Mouse (Mus musculus): Measurements from ENCODE around the gene Glis3. TPM values are rescaled to one million over a fixed set of nuclear protein-coding genes. Genes with fewer than 3 reads are reported as not detected.

Glis3 gene
- polyA plus RNA-seq, 1 experiment from 2014 or later, result 3.4 TPM

DNA sequence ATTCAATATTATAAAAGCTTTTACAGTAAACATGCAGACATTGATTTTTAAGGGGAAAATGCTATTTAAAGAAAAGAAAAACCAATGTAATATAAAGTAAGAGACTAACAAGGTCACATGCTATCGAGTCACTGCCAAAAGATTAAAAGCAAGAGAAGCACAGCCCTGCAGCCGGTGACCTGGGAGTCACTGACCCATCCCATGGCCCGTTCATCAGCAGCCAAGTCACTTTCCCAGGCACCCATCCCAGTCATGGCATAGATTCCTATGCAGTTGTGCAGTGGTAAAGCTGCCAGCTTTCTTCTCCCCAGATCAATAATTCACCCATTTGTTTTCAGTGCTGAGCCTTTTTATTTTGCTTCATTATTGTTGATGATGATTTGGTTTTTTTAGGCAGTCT is 110.0 kb downstream of the Glis3 start:
- Histone ChIP-seq H3K27ac (ENCODE audit: low read depth, low read length) (no peak overlapping the region), H3K36me3 (ENCODE audit: control insufficient read depth, insufficient read depth, low read length) (no peaks in the 10 kb centered on the region), H3K9ac (ENCODE audit: low read length) (no peak overlapping the region), H3K27me3 (ENCODE audit: control insufficient read depth, insufficient read depth, low read length) (peaks cover 2% of the 10 kb centered on the region; the same call in 1 of the 2 replicates), H3K4me2 (ENCODE audit: low read depth, low read length, severe bottlenecking) (no peak overlapping the region), H3K4me1 (replicated peaks; ENCODE audit: control insufficient read depth, insufficient read depth, low read length) (peaks cover 3% of the 10 kb centered on the region; the same call in 1 of the 2 replicates), H3K9me3 (ENCODE audit: control insufficient read depth, low read length) (no peaks in the 10 kb centered on the region), H3K4me3 (ENCODE audit: low read depth, low read length) (no peak overlapping the region)
- ATAC-seq (replicated peaks; ENCODE audit: low FRiP score) (no peak), DNase-seq (ENCODE audit: low spot score) (no peak)
- WGBS, result 76% methylated on average over 3 of the region's 3 CpGs

- H3K27me3 ChIP-seq (ENCODE audit: control insufficient read depth, insufficient read depth, low read length), result peaks cover 2% of the 10 kb centered on the region; the same call in 1 of the 2 replicates
- no peak for ATAC-seq (replicated peaks; ENCODE audit: low FRiP score)
- H3K36me3 ChIP-seq (ENCODE audit: control insufficient read depth, insufficient read depth, low read length), result no peaks in the 10 kb centered on the region
- H3K27ac ChIP-seq (ENCODE audit: low read depth, low read length), result no peak overlapping the region
- H3K9me3 ChIP-seq (ENCODE audit: control insufficient read depth, low read length), result no peaks in the 10 kb centered on the region
- H3K4me1 ChIP-seq (replicated peaks; ENCODE audit: control insufficient read depth, insufficient read depth, low read length), result peaks cover 3% of the 10 kb centered on the region; the same call in 1 of the 2 replicates
- WGBS, result 58% methylated on average over 1 of the region's 1 CpGs
- DNase-seq (ENCODE audit: low spot score), result no peak
- H3K4me3 ChIP-seq (ENCODE audit: low read depth, low read length), result no peak overlapping the region
- H3K9ac ChIP-seq (ENCODE audit: low read length), result no peak overlapping the region
- H3K4me2 ChIP-seq (ENCODE audit: low read depth, low read length, severe bottlenecking), result no peak overlapping the region
These were observed 112.8 kb downstream of the Glis3 start for GRCm38 (mm10) chr19:28567100-28567499.

GRCm38 (mm10) chr19:28566554-28566953 is 113.3 kb downstream of the Glis3 start:
- Histone ChIP-seq H3K9ac (ENCODE audit: low read length) (no peak overlapping the region), H3K4me2 (ENCODE audit: low read depth, low read length, severe bottlenecking) (no peak overlapping the region), H3K36me3 (ENCODE audit: control insufficient read depth, insufficient read depth, low read length) (no peaks in the 10 kb centered on the region), H3K27ac (ENCODE audit: low read depth, low read length) (no peak overlapping the region), H3K9me3 (ENCODE audit: control insufficient read depth, low read length) (no peaks in the 10 kb centered on the region), H3K4me3 (ENCODE audit: low read depth, low read length) (no peak overlapping the region), H3K4me1 (replicated peaks; ENCODE audit: control insufficient read depth, insufficient read depth, low read length) (peaks cover 3% of the 10 kb centered on the region; the same call in 1 of the 2 replicates), H3K27me3 (ENCODE audit: control insufficient read depth, insufficient read depth, low read length) (peaks cover 2% of the 10 kb centered on the region; the same call in 1 of the 2 replicates)
- WGBS, result 0% methylated on average over 2 of the region's 2 CpGs
- DNase-seq (ENCODE audit: low spot score) (no peak), ATAC-seq (replicated peaks; ENCODE audit: low FRiP score) (no peak)

DNA sequence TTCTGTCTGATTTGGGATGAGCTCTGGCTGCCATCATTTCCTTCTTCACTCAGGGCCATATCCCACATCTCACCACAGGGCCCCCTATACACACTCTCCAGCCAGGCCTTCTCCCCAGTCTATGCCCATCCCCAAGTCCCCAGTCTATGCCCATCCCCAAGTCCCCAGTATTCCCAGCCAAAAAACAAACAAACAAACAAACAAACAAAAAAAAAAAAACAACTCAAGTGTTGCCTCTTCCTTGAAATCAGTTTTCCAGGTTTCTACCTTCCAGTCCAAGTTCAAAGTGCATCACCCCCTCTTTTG is 118.2 kb downstream of the Glis3 start:
- Histone ChIP-seq H3K36me3 (ENCODE audit: control insufficient read depth, insufficient read depth, low read length) (no peaks in the 10 kb centered on the region), H3K4me2 (ENCODE audit: low read depth, low read length, severe bottlenecking) (no peak overlapping the region), H3K9me3 (ENCODE audit: control insufficient read depth, low read length) (no peaks in the 10 kb centered on the region), H3K27me3 (ENCODE audit: control insufficient read depth, insufficient read depth, low read length) (peaks cover 2% of the 10 kb centered on the region; the same call in 1 of the 2 replicates), H3K9ac (ENCODE audit: low read length) (no peak overlapping the region), H3K4me3 (ENCODE audit: low read depth, low read length) (no peak overlapping the region), H3K4me1 (replicated peaks; ENCODE audit: control insufficient read depth, insufficient read depth, low read length) (peaks cover 6% of the 10 kb centered on the region), H3K27ac (ENCODE audit: low read depth, low read length) (no peak overlapping the region)
- DNase-seq (ENCODE audit: low spot score), result no peak
- ATAC-seq (replicated peaks; ENCODE audit: low FRiP score), result no peak

DNA sequence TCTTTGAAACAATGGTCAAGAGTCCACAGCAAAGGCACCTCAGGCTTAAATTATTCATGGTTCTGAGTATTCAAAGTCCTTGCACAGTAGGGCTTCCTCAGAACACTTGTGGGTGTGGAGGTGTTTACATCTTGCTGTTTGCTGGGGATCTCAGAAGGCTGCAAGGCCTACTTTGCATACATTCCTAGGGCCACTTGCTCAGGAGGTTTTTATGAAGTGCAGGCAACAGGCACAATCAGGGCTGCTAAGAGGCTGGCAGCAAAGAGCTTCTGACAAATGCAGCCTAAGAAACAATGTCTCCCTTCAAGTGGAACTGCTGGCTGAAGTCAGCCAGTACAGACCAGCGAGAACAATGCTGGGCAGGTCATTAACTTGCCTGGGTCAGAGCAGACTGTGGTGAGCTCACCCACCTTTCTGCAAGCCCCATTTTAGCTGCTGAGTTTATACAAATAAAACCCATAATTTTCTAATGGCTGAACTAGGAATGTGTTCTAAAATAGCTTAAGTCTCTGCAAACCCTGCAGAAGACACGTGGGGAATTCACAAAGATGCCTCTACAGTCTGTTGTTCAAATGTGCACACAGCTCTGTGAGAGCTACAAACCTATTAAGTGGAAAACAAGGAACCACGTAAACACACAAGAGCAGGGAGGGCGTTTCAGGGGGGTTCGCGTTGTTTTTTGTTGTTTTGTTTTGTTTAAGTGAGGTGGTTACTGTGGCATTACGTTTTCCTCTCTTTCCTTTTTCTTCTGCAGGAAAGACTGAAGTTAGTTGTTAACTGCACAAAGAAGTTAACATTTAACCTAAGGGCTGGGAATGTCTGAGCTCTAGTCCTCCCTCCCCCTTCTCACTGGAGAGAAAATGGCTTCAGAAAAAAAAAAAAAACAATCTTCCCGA is 118.8 kb downstream of the Glis3 start:
- H3K4me1 ChIP-seq (replicated peaks; ENCODE audit: control insufficient read depth, insufficient read depth, low read length), result peaks cover 5% of the 10 kb centered on the region

GRCm38 (mm10) chr19:28559836-28560235 is 120.0 kb downstream of the Glis3 start:
- Histone ChIP-seq H3K27ac (ENCODE audit: low read depth, low read length) (no peak overlapping the region), H3K27me3 (ENCODE audit: control insufficient read depth, insufficient read depth, low read length) (no peaks in the 10 kb centered on the region), H3K36me3 (ENCODE audit: control insufficient read depth, insufficient read depth, low read length) (no peaks in the 10 kb centered on the region), H3K4me1 (replicated peaks; ENCODE audit: control insufficient read depth, insufficient read depth, low read length) (peaks cover 5% of the 10 kb centered on the region), H3K4me2 (ENCODE audit: low read depth, low read length, severe bottlenecking) (no peak overlapping the region), H3K4me3 (ENCODE audit: low read depth, low read length) (no peak overlapping the region), H3K9ac (ENCODE audit: low read length) (no peak overlapping the region), H3K9me3 (ENCODE audit: control insufficient read depth, low read length) (no peaks in the 10 kb centered on the region)
- DNase-seq (ENCODE audit: low spot score), result no peak
- WGBS, result 57% methylated on average over 7 of the region's 7 CpGs
- no peak for ATAC-seq (replicated peaks; ENCODE audit: low FRiP score)

More for the DNA sequence above, 118.8 kb downstream of the Glis3 start:
- Histone ChIP-seq H3K27me3 (ENCODE audit: control insufficient read depth, insufficient read depth, low read length) (peaks cover 2% of the 10 kb centered on the region; the same call in 1 of the 2 replicates), H3K4me3 (ENCODE audit: low read depth, low read length) (no peak overlapping the region), H3K27ac (ENCODE audit: low read depth, low read length) (no peak overlapping the region; the same call in 1 of the 2 replicates), H3K36me3 (ENCODE audit: control insufficient read depth, insufficient read depth, low read length) (no peaks in the 10 kb centered on the region), H3K9ac (ENCODE audit: low read length) (no peak overlapping the region), H3K9me3 (ENCODE audit: control insufficient read depth, low read length) (no peaks in the 10 kb centered on the region), H3K4me2 (ENCODE audit: low read depth, low read length, severe bottlenecking) (no peak overlapping the region)
- DNase-seq (ENCODE audit: low spot score) (peak; percentile 59), ATAC-seq (replicated peaks; ENCODE audit: low FRiP score) (peak; percentile 74; the same call in 1 of the 2 replicates)
- 15% methylated on average over 8 of the region's 8 CpGs for WGBS

DNA sequence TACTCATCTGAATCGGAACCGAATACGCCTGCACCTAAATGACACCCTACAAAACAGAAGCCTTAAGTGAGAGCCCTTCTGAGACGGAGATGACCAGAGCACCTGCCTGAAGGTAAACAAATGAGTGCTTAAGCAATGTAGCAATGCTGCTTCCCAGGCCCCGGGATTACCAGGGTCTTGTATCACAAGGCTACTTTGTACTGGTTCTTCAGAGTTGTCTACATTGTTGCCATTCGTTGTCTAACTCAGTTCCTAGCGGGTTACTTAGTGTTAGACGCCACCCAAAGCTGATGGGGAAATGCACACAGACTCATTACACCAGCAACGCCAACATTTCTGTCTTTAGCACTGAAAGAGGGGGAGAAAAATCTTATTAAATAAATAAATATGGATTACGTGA is 120.5 kb downstream of the Glis3 start:
- Histone ChIP-seq H3K9me3 (ENCODE audit: control insufficient read depth, low read length) (no peaks in the 10 kb centered on the region), H3K4me2 (ENCODE audit: low read depth, low read length, severe bottlenecking) (no peak overlapping the region), H3K4me3 (ENCODE audit: low read depth, low read length) (no peak overlapping the region), H3K27me3 (ENCODE audit: control insufficient read depth, insufficient read depth, low read length) (no peaks in the 10 kb centered on the region), H3K9ac (ENCODE audit: low read length) (no peak overlapping the region), H3K4me1 (replicated peaks; ENCODE audit: control insufficient read depth, insufficient read depth, low read length) (peaks cover 5% of the 10 kb centered on the region), H3K36me3 (ENCODE audit: control insufficient read depth, insufficient read depth, low read length) (no peaks in the 10 kb centered on the region), H3K27ac (ENCODE audit: low read depth, low read length) (no peak overlapping the region)
- DNase-seq (ENCODE audit: low spot score) (no peak), ATAC-seq (replicated peaks; ENCODE audit: low FRiP score) (no peak)
- 75% methylated on average over 10 of the region's 10 CpGs for WGBS

- H3K4me3 ChIP-seq (ENCODE audit: low read depth, low read length), result no peak overlapping the region
- no peak overlapping the region for H3K9ac ChIP-seq (ENCODE audit: low read length)
- DNase-seq (ENCODE audit: low spot score), result no peak
- H3K4me2 ChIP-seq (ENCODE audit: low read depth, low read length, severe bottlenecking), result no peak overlapping the region
- no peaks in the 10 kb centered on the region for H3K27me3 ChIP-seq (ENCODE audit: control insufficient read depth, insufficient read depth, low read length)
- peaks cover 5% of the 10 kb centered on the region for H3K4me1 ChIP-seq (replicated peaks; ENCODE audit: control insufficient read depth, insufficient read depth, low read length)
- no peaks in the 10 kb centered on the region for H3K36me3 ChIP-seq (ENCODE audit: control insufficient read depth, insufficient read depth, low read length)
- no peak for ATAC-seq (replicated peaks; ENCODE audit: low FRiP score)
- H3K9me3 ChIP-seq (ENCODE audit: control insufficient read depth, low read length), result no peaks in the 10 kb centered on the region
- H3K27ac ChIP-seq (ENCODE audit: low read depth, low read length), result no peak overlapping the region
- 67% methylated on average over 8 of the region's 8 CpGs for WGBS
These were observed 121.2 kb downstream of the Glis3 start for GRCm38 (mm10) chr19:28558661-28559060.

Data from forebrain, embryonic 11.5 days (tissue).